Mouse (Mus musculus) kidney, adult 9 months (tissue): Measurements from ENCODE around the gene Psg17.
"Not testable (repeated sequence)": the region's sequence is repeated elsewhere in the genome, so short reads cannot be mapped to it uniquely, and the experiment has no call there.

ENCODE experiments used
- DNase-seq: peaks from one replicate; pipeline ENCODE4 v3.0.0; 2022

Psg17 gene

DNA sequence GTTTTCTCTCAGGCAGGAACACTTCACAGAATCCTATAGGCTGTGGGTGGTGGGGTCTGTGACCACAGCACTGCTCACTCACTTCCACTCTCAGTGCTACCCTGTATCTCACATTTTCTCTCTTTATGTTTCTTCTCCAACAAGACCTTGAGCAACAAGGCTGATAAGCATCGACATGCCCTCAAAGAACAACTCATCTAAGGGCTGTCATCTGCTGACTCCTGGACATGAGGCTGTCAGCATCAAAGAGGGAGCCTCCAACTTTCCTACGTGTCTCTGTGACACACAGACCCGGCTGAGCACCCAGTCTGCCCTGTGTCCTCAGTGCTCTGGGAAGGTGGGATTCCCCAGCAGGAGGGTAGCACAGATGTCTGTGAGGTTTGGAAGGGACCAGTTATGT lies at the start of gene Psg17:
Psg17 (minus strand) TSS at position 101 of the 400 bp plus-strand sequence.
- DNase-seq, result no peak

DNA sequence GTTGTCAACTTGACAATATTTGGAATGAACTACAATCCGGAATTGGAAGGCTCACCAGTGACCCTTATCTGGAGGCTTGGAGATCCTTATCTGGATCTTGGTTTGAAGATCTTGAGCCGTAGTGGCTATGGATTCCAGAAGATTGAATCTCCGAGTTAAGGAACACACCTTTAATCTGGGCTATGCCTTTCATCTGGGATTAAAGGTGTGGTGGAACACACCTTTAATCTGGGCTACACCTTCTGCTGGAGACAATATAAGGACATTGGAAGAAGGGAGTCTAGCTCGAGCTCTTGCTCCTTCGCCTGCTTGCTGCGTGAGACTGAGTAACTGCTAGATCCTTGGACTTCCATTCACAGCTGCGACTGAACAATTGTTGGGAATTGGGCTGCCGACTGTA lies 49.6 kb upstream of the Psg17 start, which contains the start of gene Pglyrp1:
Pglyrp1 (plus strand) TSS at position 301 of the 400 bp plus-strand sequence.
- DNase-seq, result not testable (repeated sequence)

DNA sequence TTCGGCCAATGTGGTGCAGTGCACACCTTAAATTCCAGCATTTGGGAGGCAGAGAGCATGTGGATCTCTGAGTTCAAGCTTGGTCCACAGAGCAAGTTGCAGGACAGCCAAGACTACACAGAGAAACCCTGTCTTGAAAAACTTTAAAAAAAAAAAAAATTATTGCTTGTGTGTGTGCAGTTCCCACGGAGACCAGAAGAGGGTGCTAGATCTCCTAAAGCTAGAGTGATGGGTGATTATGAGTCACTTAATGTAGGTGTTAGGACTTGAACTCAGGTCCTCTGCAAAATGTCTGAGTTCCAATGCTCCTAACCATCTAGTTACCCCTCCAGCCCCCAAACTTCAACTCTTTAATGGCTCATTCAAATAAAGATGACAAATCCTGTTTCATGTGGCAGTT lies 47.1 kb upstream of the Psg17 start:
- no peak for DNase-seq

DNA sequence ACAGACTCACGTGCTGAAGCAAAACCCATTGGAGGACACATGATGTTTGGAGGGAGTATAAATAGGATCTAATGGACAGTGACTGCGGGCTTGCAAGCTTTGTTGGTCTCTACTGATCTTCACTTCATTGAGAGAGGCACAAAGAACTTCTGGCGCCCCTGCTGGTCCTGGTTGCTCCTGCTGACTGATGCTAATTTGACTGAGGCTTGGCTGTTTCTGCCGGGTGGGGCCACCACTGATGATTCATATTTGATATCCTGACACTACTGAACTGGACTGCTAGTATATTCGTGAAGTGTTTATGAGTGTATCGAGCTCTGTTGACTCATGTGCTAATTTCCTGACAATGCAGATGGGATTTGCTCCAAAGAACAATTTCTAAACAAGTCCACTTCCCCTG lies 41.4 kb upstream of the Psg17 start:
- DNase-seq, result no peak

- peak; percentile 30 for DNase-seq
Observed at GRCm38 (mm10) chr7:18858310-18858916, 37.0 kb upstream of the Psg17 start.

GRCm38 (mm10) chr7:18848395-18848794 lies 27.0 kb upstream of the Psg17 start:
- no peak for DNase-seq

DNA sequence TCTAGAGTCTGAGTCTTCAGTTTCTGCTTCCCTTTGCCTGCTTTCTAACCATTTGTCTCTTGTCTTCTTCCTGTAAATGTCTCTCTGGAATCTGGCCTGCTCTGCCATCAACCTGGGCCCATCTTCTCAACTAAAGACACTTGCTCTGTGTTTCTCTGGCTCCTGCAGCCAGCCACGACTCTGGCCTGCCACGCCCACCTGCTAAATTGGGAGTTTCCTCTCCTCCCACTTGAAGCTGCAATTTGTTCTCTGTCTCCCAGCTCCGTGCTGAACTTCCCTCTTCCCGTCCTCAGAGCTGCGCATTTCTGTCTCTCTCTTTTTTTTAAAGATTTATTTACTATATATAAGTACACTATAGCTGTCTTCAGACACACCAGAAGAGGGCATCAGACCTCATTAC lies 23.4 kb upstream of the Psg17 start:
- no peak for DNase-seq

- DNase-seq, result no peak
Observed at GRCm38 (mm10) chr7:18841174-18841567, 19.8 kb upstream of the Psg17 start.

GRCm38 (mm10) chr7:18840386-18841173 lies 19.2 kb upstream of the Psg17 start:
- DNase-seq, result peak; percentile 63

- peak; percentile 13 for DNase-seq
Observed at GRCm38 (mm10) chr7:18839865-18840264, 18.5 kb upstream of the Psg17 start, which contains the start of gene Mill2. Gene Mill2, plus strand, starts transcription at chr7:18839966.

DNA sequence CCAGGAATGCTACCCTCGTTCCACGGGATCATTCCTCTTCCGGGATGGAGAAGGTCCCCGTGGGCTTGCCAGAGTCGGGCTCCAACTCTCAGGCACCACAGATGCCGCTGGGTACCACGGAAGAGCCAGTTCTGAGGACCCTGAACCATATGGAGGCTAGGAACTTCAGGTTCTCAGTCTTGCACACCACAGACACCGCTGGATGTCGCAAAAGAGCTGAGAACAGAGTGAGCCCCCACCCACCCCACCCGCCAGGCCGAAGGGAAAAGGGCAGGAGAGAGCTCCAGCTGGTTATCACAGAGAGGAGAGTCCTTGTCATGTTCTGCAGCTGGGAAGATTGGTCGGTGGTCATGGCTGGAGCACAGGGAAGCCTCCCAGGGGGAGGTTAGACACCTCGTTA lies 10.9 kb upstream of the Psg17 start:
- DNase-seq, result no peak

- DNase-seq, result no peak
Observed at GRCm38 (mm10) chr7:18829545-18829944, 8.1 kb upstream of the Psg17 start.

GRCm38 (mm10) chr7:18828592-18828991 lies 7.2 kb upstream of the Psg17 start:
- peak; percentile 8 for DNase-seq

DNA sequence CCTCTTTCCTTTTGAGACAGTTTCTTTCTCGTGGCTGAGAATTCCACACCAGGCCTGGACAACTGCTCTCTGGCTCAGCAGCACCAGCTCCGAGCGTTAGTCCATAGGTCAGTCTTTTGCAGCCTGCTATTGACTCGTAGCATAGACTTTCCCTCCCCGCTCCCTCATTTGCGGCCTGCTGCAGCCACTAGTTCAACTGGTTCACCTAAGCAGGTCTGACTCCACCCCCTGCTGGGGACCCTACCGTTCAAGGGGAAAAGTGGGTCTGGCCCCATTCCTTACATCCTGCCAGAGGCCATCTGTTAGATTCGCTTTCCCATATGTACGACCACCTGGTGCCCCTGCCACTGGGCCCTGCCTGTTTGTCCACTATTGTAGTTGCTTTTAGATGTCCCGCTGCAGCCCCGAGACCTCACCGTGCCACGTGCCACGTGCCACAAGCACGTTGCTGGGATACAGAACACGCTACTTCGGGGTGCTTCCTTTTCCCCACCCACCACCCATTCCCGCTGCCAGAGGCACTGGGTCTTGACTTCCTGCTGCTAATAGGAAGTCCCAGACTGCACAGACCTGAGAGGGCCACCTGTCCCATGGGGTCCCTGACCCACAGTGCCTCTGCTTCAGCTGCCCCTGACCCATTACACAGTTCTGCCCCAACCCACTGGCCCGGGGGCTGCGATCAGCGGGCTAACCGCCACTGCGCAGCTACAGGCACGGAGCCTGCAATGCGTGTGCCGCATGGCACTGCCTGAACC lies 6.6 kb upstream of the Psg17 start:
- DNase-seq, result no peak

- DNase-seq, result no peak
Observed at GRCm38 (mm10) chr7:18818301-18818700, 3.1 kb downstream of the Psg17 start.

DNA sequence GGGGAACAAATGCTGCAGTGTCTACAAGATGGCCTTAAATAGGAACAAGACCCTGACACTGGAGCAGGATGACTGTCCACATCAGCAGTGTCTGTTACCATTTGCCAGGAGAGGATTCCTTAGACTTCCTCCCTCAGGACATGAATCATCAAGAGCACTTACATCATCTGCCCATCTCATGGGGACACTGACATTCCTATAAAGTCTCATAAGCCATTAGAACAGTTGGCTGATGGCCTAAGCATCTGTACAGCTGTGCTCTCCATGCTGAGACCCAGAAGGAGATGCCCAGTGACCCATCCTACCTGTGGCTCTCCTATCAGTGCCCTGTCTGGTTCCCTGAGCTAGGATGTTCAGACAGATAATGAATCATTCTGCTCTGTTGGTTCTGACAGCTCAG lies 17.9 kb downstream of the Psg17 start:
- DNase-seq, result no peak

GRCm38 (mm10) chr7:18799129-18799528 lies 22.3 kb downstream of the Psg17 start:
- no peak for DNase-seq

DNA sequence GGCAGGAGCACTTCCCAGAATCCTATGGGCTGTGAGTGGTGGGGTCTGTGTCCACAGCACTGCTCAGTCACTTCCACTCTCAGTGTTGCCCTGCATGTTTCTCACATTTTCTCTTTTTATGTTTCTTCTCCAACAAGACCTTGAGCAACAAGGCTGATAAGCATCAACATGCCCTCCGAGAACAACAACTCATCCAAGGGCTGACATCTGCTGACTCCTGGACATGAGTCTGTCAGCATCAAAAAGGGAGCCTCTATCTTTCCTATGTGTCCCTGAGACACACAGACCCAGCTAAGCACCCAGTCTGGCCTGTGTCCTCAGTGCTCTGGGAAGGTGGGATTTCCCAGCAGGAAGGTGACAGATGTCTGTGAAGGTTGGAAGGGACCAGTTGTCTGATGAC lies 23.0 kb downstream of the Psg17 start, which contains the start of gene Psg19:
Psg19 (minus strand) TSS at position 101 of the 400 bp plus-strand sequence.
- DNase-seq, result no peak

DNA sequence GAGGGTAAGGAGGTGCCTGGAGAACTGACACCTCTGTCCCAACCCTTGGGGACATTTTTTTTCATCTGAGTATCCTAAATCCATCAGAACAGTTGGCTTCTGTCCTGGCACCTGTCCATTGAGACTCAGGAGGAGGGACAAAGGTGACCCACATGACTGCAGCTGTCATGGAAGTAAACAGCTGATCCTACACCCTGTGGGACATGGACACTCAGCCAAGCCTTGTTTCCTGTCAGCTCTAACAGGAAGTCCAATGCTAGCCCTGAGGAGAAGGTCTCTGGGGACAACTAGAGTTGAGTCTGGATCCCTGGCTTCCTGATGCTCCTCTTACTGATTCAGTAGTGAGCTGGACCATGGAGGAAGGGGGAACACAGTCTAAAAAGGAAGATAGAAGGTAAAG lies 30.7 kb downstream of the Psg17 start:
- not testable (repeated sequence) for DNase-seq

DNA sequence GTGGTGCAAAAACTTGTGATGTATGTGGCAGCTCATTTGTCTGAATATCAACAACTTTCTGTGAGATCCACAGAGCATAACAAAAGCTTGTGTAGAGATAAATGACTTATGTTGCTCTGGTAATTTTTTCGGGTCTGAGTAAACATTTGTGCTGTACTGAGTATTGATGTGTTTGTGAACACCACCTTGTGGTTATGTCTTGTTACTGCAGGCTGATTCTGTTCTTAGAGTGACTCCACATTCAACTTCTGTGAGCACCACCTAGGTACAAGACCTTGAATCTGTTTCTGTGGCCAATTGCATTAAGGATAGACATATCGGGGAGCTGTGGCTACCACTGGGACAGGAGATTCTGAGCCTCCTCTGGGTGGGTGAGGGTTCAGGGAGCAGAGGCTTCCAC lies 40.1 kb downstream of the Psg17 start:
- DNase-seq, result peak; percentile 19

DNA sequence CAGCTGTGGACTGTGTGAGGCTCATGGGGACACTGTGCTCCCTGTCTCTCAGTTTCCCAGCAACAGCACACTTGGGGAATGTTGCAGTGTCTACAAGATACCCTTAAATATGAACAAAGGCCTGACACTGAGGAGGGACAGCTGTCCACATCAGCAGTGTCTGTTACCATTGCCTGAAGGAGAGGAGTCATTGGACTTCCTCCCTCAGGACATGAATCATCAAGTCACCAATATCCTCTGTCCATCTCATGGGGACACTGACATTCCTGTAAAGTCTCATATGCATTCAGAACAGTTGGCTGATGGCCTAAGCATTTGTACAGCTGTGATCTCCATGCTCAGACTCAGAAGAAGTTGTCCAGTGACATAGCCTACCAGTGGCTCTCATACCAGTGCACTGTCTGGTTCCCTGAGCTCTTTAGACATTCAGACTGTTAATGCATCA lies 42.0 kb downstream of the Psg17 start:
- DNase-seq, result no peak
